Mouse (Mus musculus): ENCODE measurements around the gene Slc15a1.

DNA sequence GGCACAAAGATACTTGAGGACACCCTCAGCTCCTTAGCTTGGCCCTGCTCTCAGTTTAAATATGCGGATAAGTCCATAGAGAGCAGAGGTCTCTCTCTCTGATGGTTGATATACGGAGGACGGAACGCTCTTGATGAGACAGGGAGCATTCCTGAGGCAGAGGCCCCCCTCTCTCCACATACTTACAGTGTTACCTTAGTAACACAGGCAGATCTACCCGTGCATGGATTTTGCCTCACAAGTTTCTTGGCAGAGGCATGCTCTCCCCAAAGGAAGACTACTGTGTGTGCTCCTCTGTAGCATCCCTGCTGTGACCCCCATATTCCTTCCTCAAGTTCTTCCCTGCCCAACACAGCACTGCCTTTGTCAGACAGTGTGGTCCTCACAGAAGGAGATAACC lies 42.3 kb downstream of the Slc15a1 start:
- no peak for TF ChIP-seq CTCF (IDR thresholded peaks at IDR 0.05; ENCODE audit: insufficient read depth, low read length)
- no peak for TF ChIP-seq POLR2A (IDR thresholded peaks at IDR 0.05; ENCODE audit: borderline replicate concordance, extremely low read depth, low read depth, low read length)
